Mouse (Mus musculus): ENCODE data around the gene Dad1.

DNA sequence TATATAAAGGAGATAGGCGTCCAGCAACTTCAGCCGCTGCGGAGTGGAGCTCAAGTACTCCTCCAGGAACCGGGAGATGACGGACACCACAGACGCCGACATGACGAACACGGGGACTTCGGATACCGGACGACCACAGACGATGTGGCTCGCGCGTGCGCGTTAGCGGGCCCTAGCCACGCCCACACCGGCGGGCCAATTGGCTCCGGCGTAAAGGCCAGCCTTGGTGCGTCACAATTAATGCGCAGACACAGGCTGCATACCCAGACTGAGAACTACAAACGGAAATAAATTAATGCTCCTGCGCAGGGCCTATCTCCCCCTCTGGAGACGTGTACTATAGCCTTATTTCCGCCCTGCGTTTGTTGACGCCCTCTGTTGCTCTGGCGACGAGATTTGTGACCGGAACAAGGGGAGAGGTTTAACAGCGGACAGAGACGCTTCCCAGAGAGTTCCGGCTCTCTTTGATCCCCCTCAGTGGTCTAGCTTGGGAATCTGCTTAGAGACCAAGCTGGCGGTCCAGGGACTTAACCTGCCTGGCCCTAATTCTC is at the start of gene Dad1, which contains the start of gene Abhd4:
- TF ChIP-seq CTCF (IDR thresholded peaks at IDR 0.05; ENCODE audit: control insufficient read depth, insufficient read depth, low read length) (no peak), POLR2A (IDR thresholded peaks at IDR 0.05; ENCODE audit: borderline replicate concordance, control insufficient read depth, low read depth, low read length) (peak; percentile 92)

Data from bone marrow, adult 2 months (tissue).